Mouse (Mus musculus) cerebellum, adult 9-11 months (tissue): ENCODE data around the gene Catsperd.
"Not testable (repeated sequence)": the region's sequence is repeated elsewhere in the genome, so short reads cannot be mapped to it uniquely, and the experiment has no call there.

Source experiments
- DNase-seq: peaks from one replicate; pipeline ENCODE4 v3.0.0; 2022

Catsperd gene

DNA sequence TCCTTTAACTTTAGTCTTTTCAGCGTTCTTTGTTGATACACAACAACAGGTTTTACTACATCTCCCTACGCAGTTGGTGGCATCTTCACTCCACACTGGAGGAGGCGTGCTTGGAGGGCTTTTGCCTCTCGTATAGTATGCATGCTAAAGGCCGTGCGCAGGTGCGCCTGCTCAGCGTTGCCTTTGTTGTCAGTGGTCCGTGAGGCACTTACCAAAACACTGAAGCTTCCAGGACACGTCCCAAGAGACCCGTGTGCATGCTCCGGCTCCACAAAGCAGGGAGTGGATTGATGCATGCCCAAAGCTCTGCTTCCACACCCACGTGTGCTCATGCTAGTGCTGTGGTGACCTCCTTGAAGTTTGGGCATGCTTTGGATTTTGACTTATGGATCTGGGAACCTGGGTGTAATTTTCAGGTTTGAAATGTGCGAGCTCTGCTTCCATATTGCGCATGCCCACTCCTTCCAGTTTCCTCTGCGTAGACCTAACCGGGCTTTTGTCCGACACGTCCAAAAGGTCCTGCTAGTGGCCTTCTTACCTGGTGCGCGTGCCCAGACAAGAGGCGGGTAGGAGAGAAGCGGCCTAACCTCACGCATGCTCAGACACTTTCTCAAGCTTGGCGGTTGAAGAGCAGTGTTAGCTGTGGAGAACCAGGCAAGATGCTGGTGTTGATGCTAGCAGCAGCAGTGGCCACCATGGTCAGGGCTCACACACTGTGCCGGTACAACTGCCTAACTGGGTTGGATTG is at the start of gene Catsperd:
Gene Catsperd, plus strand, starts transcription at position 614 of the 748 bp plus-strand sequence.
- peak; percentile 73 for DNase-seq

DNA sequence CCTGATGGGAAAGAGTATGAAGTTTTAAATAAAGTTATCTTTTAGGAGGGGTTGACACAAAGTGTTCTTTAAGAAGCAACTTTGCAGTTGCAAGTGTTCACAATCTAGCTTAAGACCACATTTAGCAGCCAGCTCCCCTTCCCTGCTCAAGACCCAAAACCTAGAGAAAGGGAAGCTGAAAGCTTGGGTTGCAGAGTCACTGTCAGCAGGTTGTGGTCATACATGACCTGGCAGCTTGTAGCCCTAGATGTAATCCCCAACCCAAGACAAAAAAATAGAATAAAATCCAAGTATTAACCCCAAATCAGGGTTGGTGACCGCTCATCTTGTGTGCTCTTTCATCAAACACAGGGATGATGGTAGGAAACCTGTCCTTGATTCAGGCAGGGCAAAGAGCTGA is 44.9 kb upstream of the Catsperd start:
- DNase-seq: no peak

DNA sequence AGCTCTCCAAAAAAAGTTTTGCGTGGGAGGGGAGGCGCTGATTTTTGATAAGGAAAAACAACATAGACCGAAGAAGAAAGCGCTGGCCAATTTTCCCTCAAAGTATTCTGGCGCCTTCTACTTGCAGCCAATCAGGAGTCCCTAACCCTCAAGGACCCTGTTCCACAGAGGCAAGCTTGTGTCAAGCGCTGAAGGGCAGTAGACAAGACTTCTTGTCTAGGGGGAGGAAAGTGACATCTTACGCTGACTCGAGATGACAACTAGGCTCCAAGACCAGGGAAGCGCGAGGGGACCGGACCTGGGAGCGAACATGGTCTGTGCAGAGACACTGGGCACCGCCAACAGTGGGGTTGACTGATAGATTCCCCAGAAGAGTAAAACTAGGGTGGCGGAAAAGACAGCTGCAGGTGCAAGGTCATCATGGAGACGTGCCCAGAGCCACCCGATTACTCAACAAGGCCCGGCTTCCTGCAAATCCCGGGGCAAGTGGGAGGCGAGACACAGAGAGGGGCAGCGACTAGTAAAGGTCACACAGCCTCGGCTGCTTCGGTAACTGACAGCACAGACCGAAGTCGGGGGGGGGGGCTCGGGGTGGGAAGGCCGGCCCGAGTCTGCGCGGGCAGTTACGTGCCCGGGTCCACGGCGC is 44.2 kb upstream of the Catsperd start:
- DNase-seq: peak; percentile 83

DNA sequence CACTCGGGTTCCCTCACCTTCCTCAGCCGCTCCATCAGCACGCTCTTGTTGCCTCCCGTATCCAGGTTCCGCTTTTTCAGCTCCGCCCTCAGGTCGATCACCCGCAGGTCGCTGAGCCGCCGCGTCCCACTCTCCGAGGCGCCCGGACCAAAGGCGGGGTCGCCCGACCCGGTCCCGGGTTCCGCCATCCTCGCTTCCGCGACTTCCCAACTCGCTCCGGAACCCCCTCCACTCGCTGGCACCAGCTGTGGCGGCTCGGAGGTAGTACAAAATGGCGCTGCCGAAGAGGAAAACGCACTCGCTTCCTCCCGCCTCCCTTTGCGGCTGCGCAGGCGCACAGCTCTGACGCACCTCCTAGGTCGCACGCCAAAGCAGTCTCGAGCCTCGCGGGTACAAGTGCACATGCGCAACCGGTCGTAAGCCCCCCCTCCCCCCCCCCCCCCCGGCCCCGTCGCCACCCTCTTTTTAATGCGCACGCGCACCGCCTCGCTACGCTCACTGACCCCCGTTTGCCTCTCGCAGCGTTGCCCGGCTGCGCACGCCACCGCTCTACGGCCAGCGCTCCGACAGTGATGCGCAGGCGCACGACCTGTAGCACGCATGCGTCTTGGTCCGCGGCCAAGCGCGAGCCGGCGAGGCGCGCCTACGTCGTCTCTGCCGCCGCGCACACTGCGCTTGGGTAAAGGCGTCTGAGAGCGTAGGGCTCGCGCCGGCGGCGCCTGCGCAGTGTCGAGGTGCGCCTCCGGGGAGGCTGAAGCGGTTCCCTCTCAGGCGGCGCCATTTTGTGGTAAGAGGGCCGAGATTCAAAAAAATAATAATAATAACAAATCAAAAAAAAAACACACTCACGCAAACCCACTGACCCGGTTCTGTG is 43.4 kb upstream of the Catsperd start, which contains the start of the genes Safb2 and Safb:
Gene Safb2, minus strand, starts transcription at position 329 of the 874 bp plus-strand sequence.
Gene Safb, plus strand, starts transcription at position 569 of the 874 bp plus-strand sequence.
- DNase-seq: peak; percentile 100

DNA sequence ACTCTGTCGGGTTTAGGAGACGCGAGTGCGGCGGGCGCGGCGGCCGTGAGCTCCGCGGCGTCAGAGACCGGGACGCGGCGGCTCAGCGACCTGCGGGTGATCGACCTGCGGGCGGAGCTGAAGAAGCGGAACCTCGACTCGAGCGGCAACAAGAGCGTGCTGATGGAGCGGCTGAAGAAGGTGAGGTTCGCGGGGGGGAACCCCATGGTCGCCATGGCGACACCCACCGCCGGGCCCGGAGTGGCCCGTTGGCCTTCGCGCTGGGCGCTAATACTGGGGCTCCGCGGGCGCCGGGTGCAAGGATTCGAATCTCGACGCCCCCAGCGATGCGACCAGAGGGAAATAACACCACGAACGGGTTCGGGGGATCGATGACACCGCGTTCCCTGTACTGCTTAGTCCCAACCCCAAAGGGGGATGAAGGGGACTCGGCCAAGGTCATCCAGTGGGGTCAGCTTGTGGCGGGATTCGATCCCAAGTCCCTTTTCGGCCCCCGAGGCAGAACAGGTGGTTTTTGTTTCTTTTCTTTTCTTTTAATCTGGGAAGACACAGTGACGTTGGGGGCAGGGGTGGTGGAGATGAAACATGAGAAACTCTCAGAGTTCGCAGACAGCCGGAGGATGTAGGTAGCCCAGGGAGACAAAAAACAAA is 42.6 kb upstream of the Catsperd start:
- no peak for DNase-seq

DNA sequence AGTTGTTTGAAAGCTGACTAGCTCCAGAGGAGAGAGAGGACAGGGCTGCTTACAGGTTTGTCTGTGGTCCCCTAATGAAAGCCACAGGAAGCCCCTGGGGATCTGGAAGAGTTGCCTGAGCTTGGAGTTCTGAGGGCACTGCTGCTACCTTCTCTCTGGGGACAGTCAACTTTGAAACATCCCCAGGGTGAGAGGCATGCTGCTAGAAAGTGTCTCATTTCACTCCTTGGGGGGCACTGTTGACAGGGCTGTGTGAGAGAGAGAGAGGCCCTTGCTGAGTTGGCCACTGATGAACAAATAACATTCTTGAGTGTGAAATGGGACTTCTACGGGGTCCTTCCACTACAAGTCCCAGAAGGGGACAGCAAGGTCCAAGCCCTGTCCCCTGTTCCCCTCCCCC is 40.2 kb upstream of the Catsperd start:
- DNase-seq: no peak

DNA sequence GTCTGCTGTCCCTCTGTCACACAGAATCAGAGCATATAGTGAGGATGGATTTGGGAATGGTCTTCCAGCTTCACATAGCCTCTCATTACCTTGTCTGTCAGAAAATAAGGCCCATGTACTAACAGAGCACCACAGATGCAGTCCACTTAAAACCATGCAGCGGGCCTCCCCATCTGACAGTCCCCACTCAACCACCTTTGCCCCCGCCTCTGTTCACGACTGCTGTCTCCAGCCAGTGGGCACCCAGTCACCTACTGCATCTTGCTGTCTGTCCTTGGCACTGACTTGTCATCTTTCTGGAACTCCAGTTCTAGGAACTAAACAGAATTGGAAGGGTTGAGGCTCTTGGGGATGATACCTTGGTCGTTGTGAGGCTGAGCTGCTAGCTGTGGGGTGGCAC is 39.0 kb upstream of the Catsperd start:
- no peak for DNase-seq

DNA sequence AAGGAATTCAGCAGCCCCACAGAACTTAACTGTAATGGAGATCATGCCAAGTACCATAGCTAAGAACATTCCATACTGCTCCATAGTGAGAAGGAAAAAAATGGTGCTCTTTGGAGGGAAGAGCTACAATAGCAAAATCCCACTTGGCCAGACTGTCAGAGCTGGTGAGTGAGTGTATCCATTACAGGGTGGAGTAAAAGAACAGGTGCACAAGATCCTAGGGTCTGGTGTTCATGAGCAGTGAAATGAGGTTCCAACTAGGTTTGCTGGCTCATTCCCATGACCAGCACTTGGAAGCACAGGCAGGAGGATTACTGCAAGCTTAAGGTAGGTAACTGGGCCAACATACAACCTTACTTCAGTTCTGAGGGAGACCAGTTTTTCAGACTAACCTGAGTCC is 35.4 kb upstream of the Catsperd start:
- no peak for DNase-seq

DNA sequence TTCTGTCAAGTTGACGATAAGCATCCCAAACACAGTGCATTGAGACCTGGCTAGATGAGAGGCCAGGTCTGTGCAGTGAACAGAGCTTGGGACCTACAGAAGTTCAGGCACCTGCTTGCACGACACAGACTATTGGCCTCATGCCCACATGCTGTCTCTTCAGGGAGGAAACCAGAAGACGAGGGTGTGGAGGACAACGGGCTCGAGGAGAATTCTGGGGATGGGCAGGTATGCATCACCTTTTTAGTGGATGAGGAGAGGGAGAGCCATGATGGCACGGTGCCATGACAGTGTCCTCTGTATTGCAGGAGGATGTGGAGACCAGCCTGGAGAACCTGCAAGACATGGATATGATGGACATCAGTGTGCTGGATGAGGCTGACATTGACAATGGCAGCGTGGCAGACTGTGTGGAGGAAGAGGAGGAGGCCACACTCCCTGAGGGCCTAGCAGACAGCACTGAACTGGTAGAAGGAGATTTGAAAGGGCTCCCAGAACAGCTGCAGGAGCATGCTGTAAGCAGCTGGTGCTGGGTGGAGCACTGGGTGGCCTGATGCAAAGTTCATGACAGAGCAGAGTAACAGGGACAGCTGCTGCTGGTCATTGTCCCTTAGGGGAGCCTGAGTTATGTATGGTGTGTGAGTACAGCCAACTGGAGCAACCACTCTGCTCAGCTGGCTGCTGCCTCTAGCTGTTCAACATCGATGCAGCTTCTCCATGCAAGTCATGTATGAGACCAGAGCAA is 34.2 kb upstream of the Catsperd start:
- DNase-seq: no peak

DNA sequence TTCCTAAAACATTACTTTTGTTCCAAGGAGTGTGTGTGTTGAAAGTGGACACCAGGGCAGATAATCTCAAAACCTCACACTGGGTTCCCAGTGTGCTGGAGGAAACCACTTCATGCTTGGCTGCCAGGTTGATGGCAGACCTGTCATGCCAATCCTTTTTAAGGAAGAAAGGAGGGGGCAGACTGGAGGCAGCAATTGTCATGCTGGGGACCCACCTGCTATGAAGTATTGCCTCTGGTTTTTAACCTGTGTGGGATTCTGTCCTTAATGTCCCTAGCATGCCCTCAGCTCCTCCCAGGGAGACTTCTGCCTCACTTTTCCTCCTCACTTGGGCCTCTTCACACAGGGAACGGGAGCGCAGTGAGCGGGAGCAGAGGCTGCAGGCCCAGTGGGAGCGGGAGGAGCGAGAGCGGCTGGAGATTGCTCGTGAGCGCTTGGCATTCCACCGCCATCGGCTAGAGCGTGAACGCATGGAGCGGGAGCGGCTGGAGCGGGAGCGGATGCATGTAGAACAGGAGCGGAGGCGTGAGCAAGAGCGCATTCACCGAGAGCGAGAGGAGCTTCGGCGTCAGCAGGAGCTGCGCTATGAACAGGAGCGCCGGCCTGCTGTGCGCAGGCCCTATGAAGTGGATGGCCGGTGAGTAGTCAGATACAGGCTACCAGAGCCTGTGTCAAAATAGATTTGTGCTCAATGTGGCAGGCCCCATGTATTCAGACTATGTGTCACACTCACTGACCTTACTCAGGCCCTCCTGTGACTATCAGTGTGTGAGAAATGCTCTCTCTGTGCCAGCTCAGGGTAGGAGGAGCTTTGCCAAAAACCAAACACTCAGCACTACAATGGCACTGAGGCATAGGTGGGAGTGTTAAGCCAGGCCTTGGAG is 24.5 kb upstream of the Catsperd start:
- DNase-seq: peak; percentile 67

DNA sequence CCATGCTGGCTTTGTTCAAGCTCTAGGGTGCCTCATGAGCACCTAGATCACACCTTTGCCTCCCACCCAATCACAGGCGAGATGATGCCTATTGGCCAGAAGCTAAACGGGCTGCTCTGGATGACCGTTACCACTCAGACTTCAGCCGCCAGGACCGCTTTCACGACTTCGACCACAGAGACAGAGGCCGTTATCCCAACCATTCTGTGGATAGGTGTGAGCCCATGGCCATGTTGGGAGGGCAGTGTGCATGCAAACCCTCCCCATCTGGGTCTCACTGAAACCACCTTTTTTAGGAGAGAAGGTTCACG is 23.9 kb upstream of the Catsperd start:
- DNase-seq: no peak

DNA sequence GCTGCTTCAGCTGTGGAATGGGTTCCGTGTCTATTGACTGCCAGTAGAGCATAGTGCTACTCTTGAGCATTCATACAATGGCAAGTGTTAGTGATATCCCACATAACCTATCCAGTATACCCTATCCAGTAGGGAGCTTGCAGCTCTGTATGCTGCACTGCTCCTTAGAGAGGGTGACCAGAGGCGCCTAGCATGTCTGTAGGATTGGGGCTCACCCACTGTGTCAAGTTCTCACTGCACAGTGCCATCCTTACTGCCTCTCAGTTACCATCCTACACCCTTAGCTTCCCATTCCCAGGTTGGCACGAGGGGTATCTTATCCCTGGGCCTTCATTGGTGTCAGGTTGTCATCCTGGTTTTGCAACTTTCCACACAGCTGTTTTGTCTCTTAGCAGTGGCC is 23.5 kb upstream of the Catsperd start:
- no peak for DNase-seq

DNA sequence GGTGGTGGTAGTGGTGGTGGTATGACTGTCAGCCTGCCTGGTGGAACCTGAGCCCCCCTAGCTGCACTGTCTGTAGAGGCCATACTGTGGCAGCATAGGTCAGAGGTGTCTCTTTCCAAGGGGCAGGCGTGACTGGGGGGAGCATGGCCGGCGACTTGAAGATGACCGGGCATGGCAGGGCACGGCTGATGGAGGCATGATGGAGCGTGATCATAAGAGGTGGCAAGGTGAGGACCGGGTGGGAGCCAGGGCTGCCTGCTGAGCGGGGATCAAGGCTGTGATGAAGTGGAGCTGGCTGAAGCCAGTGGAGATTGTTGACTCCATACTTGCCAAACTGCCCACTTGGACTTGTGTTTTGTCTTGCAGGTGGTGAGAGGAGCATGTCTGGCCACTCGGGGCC is 22.5 kb upstream of the Catsperd start:
- DNase-seq: no peak

DNA sequence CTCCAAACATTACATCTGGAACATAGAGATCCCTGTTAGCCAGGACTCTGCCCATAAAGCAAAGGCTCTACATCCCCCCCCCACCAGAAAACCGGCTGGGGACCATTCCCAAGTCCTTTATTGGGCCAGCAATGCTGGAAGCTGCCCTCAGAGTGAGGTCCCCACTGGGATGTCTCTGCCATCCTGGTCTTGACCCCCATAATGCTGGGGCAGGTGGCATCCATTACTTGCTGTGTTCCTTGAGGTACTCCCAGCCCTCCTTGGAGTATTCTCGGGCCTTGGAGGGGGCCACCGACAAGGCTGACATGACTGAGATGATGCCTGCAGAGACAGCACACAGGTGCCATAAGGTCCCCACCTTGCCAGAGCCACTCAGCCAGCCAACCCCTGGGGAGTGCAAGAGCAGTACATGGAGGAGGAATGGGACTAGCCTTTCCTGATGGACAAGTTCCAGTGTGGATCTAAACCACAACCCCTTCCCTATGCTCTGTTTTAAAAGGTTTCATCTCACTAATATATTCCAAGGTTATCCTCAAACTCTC is 20.4 kb upstream of the Catsperd start:
- DNase-seq: peak; percentile 63

DNA sequence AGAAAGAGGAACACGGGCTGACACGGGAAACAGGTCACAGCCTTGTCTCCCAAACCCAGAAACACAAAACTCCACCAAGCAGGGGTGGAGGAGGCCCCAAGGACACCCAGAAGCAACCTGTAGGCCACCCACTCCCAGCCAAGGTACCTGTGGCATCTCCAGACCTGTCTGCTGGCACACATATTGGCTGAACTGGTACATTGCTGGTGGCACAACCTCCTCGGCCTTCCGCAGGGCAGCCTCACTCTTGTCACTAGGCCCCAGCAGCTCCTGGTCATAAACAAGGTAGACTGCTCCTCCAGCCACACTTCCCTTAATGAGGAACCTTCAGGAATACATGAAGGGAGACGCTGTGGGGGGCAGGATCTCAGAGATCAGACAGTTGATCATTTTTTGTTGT is 19.2 kb upstream of the Catsperd start:
- DNase-seq: peak; percentile 72

DNA sequence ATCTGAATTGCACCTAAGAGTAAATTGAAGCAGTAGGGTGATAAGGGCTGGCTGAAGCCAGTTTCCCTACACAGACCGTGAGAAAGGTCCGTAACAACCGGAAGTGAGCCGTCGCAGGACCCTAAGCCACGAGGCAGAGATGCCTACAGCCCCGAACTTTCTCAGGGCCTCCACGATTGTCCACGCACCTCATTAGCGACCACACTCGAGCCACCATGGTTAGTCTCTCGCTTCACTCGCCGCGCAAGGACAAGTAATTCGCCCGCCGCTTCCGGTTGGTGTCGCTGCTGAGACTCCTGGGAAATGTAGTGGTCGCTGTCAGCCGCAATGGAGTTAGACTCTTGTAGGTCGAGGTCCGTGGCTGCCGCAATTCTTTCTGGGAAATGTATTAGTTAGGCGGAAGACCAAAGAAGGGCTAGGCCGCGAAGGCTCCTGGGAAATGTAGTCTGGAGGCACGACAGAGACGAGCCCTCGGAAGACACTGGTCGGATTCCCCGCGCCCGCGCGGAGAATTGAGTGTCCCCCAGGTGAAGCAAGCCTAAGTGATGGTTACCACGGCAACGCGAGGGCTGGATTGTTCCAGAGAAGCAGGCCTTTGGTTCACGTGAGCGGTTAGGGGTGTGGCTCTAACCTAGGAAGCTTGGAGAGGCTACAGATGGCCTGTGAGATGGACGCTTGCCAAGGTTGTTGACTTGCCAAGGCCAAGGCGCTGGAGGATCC is 18.3 kb upstream of the Catsperd start, which contains the start of gene 2410015M20Rik:
Gene 2410015M20Rik, minus strand, starts transcription at position 320 of the 720 bp plus-strand sequence.
- DNase-seq: peak; percentile 98

DNA sequence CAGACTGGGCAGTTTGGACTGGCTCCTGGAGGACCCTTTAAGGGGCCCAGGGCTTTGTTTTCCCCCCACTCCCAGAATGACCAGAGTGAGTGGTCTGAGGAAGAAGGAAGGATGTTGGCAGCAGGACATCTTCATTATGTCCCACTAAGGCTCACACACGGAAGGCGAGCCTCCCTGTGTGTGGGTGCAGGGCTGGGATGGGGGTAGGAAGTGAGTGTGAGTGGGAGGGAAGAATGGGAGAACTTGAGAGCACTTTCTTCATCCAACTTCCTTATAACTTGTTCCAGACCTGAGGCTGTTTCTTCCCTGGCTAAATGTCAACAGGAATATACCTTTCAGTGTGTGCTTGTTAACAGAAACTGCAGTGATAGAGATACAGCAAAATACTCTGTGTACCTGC is 16.6 kb upstream of the Catsperd start:
- peak; percentile 56 for DNase-seq

DNA sequence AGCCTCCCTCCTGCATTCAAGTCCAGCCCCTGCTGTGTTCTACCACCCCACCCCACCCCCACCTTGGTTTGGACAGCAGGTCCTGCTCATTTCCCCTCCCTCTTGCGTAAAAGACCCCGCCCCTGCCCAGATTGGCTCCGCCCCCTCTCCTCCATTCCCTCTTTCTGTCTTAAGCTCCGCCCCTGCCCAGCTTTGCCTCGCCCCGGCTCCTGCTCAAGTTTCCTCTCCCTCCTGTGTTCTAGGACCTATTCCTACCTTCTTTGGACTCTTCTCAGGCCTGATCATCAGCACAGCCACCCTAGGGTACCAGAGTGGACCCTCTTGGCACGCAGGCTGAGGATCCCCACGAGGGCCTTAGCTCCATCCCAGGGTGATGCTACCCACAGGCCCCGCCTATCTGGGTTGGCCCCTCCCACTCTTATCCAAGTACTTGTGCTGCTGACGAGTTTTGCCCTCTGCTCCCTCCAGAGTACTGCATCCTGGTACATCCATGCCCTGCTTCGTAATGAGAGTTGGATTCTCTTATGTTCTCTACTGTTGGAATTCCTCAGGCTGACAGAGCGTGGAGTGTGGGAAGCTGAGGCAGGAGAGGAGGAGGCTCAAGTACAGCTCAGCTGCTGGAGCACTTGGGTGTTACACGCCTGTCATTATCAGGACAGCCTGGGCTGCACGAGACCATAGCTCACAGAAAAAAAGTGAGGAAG is 15.9 kb upstream of the Catsperd start:
- DNase-seq: peak; percentile 74

DNA sequence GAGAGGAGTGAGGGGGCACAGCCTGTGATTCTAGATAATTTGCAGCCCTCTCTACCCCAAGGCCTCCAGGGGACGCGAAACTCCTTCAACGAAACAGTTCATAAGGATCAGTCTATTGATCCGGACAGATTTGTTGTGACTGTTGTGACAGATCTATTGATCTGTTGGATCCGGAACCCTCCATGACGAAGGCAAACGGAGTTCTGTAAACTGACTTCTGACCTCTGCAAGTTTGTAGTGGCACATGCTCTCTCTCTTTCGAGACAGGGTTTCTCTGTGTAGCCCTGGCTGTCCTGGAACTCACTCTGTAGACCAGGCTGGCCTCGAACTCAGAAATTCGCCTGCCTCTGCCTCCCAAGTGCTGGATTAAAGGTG is 15.4 kb upstream of the Catsperd start:
- not testable (repeated sequence) for DNase-seq
